Mouse (Mus musculus): ENCODE data around the gene Nudt16l1.

DNA sequence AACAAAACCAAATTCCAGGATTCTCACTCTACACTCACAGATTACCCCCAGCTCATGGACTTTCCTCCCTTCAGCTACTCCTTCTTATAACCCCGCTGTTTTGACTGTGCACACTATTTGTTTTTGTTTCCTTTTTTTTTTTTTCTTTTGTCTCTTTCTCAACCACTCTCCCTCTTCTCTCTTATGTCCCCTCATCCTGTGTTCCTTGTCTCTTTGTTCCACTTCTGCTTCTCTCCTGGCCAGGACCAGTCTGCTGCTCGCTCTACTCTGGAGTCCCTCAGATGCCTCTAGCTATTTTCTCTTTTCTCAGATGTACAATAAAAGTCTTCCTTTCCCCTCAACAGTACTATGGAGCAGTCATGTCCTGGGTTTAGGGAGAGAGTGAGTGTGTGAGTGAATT, 36.2 kb upstream of the Nudt16l1 start:
- no peak for TF ChIP-seq CTCF (IDR thresholded peaks at IDR 0.05; ENCODE audit: control insufficient read depth, insufficient read depth, low read length)
- no peak for TF ChIP-seq POLR2A (IDR thresholded peaks at IDR 0.05; ENCODE audit: borderline replicate concordance, control insufficient read depth, low read depth, low read length)

Measured in bone marrow, adult 2 months (tissue).